Mouse (Mus musculus): ENCODE results near the gene Cerkl. TPM values are rescaled to one million over a fixed set of nuclear protein-coding genes. Genes with fewer than 3 reads are reported as not detected.

Gene Cerkl
- 0.27 and 0.44 TPM in 2 replicates for polyA plus RNA-seq (2012; rRNA removed; ENCODE audit: low replicate concordance)

GRCm38 (mm10) chr2:79456575-79457349 lies at the start of gene Cerkl, which contains the start of gene Neurod1:
TSS of gene Cerkl (minus strand) at chr2:79456785.
TSS of gene Neurod1 (minus strand) at chr2:79456751.

Other genes starting within 250 kb of the Cerkl start
- gene Itga4, start 201.4 kb downstream of the Cerkl start, polyA plus RNA-seq (2012; rRNA removed; ENCODE audit: low replicate concordance), result 2.0 and 5.3 TPM in 2 replicates
- not detected in 2 replicates for gene Neurod1, start within 50 bp of the Cerkl start, polyA plus RNA-seq (2012; rRNA removed; ENCODE audit: low replicate concordance)
- 8.7 and 13.2 TPM in 2 replicates for gene Itprid2, start 178.6 kb upstream of the Cerkl start, polyA plus RNA-seq (2012; rRNA removed; ENCODE audit: low replicate concordance)